Mouse (Mus musculus): ENCODE data around the gene Psmb3. TPM values are rescaled to one million over a fixed set of nuclear protein-coding genes. Genes with fewer than 3 reads are reported as not detected.

The Psmb3 gene
- total and polyA plus RNA-seq, 3 experiments: 560 to 1,251 (median 863) TPM

GRCm38 (mm10) chr11:97661648-97662133, 41.5 kb upstream of the Psmb3 start:
- peak; percentile 88 for DNase-seq (ENCODE audit: extremely low read depth)
- H3K4me1 ChIP-seq (ENCODE audit: control insufficient read depth in 1 of 2, insufficient read depth in 2 of 2): peaks cover 16 to 35% of the 10 kb centered on the region in 2 experiments
- in situ Hi-C loops (cut with MboI; ENCODE audit: low pct_ligation_motif_present, low pct_unique_long_range_greater_than_20kb, low sequenced_read_pairs): no loop called here
- H3K4me2 ChIP-seq (ENCODE audit: insufficient read depth, low read depth, poor library complexity, severe bottlenecking): peak overlapping the region; percentile 97
- H3K27me3 ChIP-seq (replicated peaks): no peaks in the 10 kb centered on the region
- peak; percentile 66; the same call in 1 of the 2 replicates for TF ChIP-seq CHD2 (IDR thresholded peaks at IDR 0.05; ENCODE audit: low read length)
- TF ChIP-seq POLR2A (IDR thresholded peaks at IDR 0.05; ENCODE audit: low read depth, low read length): peak; percentile 70; the same call in 1 of the 2 replicates
- TF ChIP-seq EP300 (IDR thresholded peaks at IDR 0.05; ENCODE audit: low read length): 0 out of 2 replicates have a peak, but pooled peaks have one; percentile 6
- TF ChIP-seq ETS1 (conservative IDR thresholded peaks at IDR 0.05; ENCODE audit: low read depth, low read length): peak; percentile 55
- TF ChIP-seq MXI1 (IDR thresholded peaks at IDR 0.05; ENCODE audit: low read depth, low read length): no peak
- TF ChIP-seq TCF12 (IDR thresholded peaks at IDR 0.05; ENCODE audit: low read depth, low read length): peak; percentile 62
- peak; percentile 42 for TF ChIP-seq HCFC1 (IDR thresholded peaks at IDR 0.05; ENCODE audit: low read depth, low read length)
- peak; percentile 68 for TF ChIP-seq TBP (conservative IDR thresholded peaks at IDR 0.05; ENCODE audit: low read depth, low read length)
- no peak for TF ChIP-seq NELFE (IDR thresholded peaks at IDR 0.05; ENCODE audit: low read depth, low read length)
- peak; percentile 99 for TF ChIP-seq MAZ (IDR thresholded peaks at IDR 0.05; ENCODE audit: low read depth, low read length)
- no peak for TF ChIP-seq SIN3A (IDR thresholded peaks at IDR 0.05; ENCODE audit: low read length)
- TF ChIP-seq ELF1 (IDR thresholded peaks at IDR 0.05; ENCODE audit: low read depth, low read length): peak; percentile 88
- peak; percentile 15; the same call in 1 of the 2 replicates for TF ChIP-seq MEF2A (IDR thresholded peaks at IDR 0.05; ENCODE audit: borderline replicate concordance, low read depth, low read length)
- H3K27ac ChIP-seq (ENCODE audit: insufficient read depth, low read depth): peak overlapping the region; percentile 94
- dilution Hi-C loops (cut with MboI; ENCODE audit: extremely low pct_ligation_motif_present, extremely low pct_unique_long_range_greater_than_20kb, low sequenced_read_pairs): no loop called here
- peak overlapping the region; percentile 89 for H3K9ac ChIP-seq (ENCODE audit: insufficient read depth, low read depth)
- peak overlapping the region; percentile 82 to 92 (median 82) for H3K4me3 ChIP-seq (replicated peaks in 1 of 3; ENCODE audit: low read depth in 2 of 3, low read length in 2 of 3, poor library complexity in 1 of 3)
- H3K9me3 ChIP-seq (replicated peaks; ENCODE audit: low read length): peaks cover 5% of the 10 kb centered on the region
- peaks cover 46% of the 10 kb centered on the region for H3K79me2 ChIP-seq (replicated peaks; ENCODE audit: control insufficient read depth, extremely low read depth, insufficient read depth, poor library complexity, severe bottlenecking)
- peaks cover 15 to 35% of the 10 kb centered on the region in 2 experiments for H3K36me3 ChIP-seq (replicated peaks in 1 of 2; ENCODE audit: control insufficient read depth in 1 of 2, insufficient read depth in 1 of 2, low read length in 1 of 2)

- in situ Hi-C loops (cut with MboI; ENCODE audit: low pct_ligation_motif_present, low pct_unique_long_range_greater_than_20kb, low sequenced_read_pairs) (no loop called here), dilution Hi-C loops (cut with MboI; ENCODE audit: extremely low pct_ligation_motif_present, extremely low pct_unique_long_range_greater_than_20kb, low sequenced_read_pairs) (no loop called here)
- H3K36me3 ChIP-seq (replicated peaks in 1 of 2; ENCODE audit: control insufficient read depth in 1 of 2, insufficient read depth in 1 of 2, low read length in 1 of 2): peaks cover 22 to 36% of the 10 kb centered on the region in 2 experiments
- peak overlapping the region; percentile 94 for H3K27ac ChIP-seq (ENCODE audit: insufficient read depth, low read depth)
- H3K4me3 ChIP-seq (replicated peaks in 1 of 3; ENCODE audit: low read depth in 2 of 3, low read length in 2 of 3, poor library complexity in 1 of 3): peak overlapping the region; percentile 82 to 92 (median 82)
- no peaks in the 10 kb centered on the region for H3K27me3 ChIP-seq (replicated peaks)
- TF ChIP-seq ZC3H11A (IDR thresholded peaks at IDR 0.05; ENCODE audit: low read depth, low read length) (no peak), TCF12 (IDR thresholded peaks at IDR 0.05; ENCODE audit: low read depth, low read length) (peak; percentile 8; the same call in 1 of the 2 replicates), BHLHE40 (IDR thresholded peaks at IDR 0.05; ENCODE audit: low read depth, low read length) (no peak), MYC (IDR thresholded peaks at IDR 0.05; ENCODE audit: low read depth, low read length) (peak; percentile 64), ETS1 (conservative IDR thresholded peaks at IDR 0.05; ENCODE audit: low read depth, low read length) (0 out of 2 replicates have a peak, but pooled peaks have one; percentile 0), POLR2A (IDR thresholded peaks at IDR 0.05; ENCODE audit: low read depth, low read length) (no peak; the same call in 1 of the 2 replicates), CHD1 (IDR thresholded peaks at IDR 0.05; ENCODE audit: low read depth, low read length) (peak; percentile 82), MAX (IDR thresholded peaks at IDR 0.05; ENCODE audit: low read length) (peak; percentile 63; the same call in 1 of the 2 replicates), KAT2A (IDR thresholded peaks at IDR 0.05; ENCODE audit: insufficient replicate concordance, low read length) (peak; percentile 2; the same call in 1 of the 2 replicates), MAFK (IDR thresholded peaks at IDR 0.05; ENCODE audit: insufficient replicate concordance, low read length) (no peak), MAZ (IDR thresholded peaks at IDR 0.05; ENCODE audit: low read depth, low read length) (peak; percentile 41; the same call in 1 of the 2 replicates), ZKSCAN1 (IDR thresholded peaks at IDR 0.05; ENCODE audit: borderline replicate concordance, low read depth, low read length) (no peak), NELFE (IDR thresholded peaks at IDR 0.05; ENCODE audit: low read depth, low read length) (peak; percentile 6), POLR2AphosphoS2 (IDR thresholded peaks at IDR 0.05; ENCODE audit: low read depth, low read length) (peak; percentile 30; the same call in 1 of the 2 replicates), ZMIZ1 (IDR thresholded peaks at IDR 0.05; ENCODE audit: low read depth, low read length) (no peak), JUND (conservative IDR thresholded peaks at IDR 0.05; ENCODE audit: low read depth, low read length) (no peak), MEF2A (IDR thresholded peaks at IDR 0.05; ENCODE audit: borderline replicate concordance, low read depth, low read length) (0 out of 2 replicates have a peak, but pooled peaks have one; percentile 43), MXI1 (IDR thresholded peaks at IDR 0.05; ENCODE audit: low read depth, low read length) (peak; percentile 66; the same call in 1 of the 2 replicates), RCOR1 (conservative IDR thresholded peaks at IDR 0.05; ENCODE audit: low read depth, low read length) (peak; percentile 90)
- H3K4me2 ChIP-seq (ENCODE audit: insufficient read depth, low read depth, poor library complexity, severe bottlenecking): peak overlapping the region; percentile 97
- H3K4me1 ChIP-seq (ENCODE audit: control insufficient read depth in 1 of 2, insufficient read depth in 2 of 2): peaks cover 12 to 31% of the 10 kb centered on the region in 2 experiments
- peaks cover 49% of the 10 kb centered on the region for H3K79me2 ChIP-seq (replicated peaks; ENCODE audit: control insufficient read depth, extremely low read depth, insufficient read depth, poor library complexity, severe bottlenecking)
- DNase-seq (ENCODE audit: extremely low read depth): peak; percentile 82
- H3K9ac ChIP-seq (ENCODE audit: insufficient read depth, low read depth): peak overlapping the region; percentile 89
- H3K9me3 ChIP-seq (replicated peaks; ENCODE audit: low read length): peaks cover 5% of the 10 kb centered on the region
These were observed 40.8 kb upstream of the Psmb3 start for GRCm38 (mm10) chr11:97662207-97662892.

All from CH12.LX (cell line).